Mouse (Mus musculus) megakaryocyte, embryonic 14.5 days (primary cell): ENCODE results near the gene Adamts20. TPM values are rescaled to one million over a fixed set of nuclear protein-coding genes. Genes with fewer than 3 reads are reported as not detected.

ENCODE experiments used
- H3K27me3 ChIP-seq: replicated peaks from 2 replicates; pipeline ENCODE3; 2012; ENCODE audit warnings: inconsistent platforms
- H3K36me3 ChIP-seq: replicated peaks from 2 replicates; pipeline ENCODE3; 2012; ENCODE audit warnings: low read length, inconsistent platforms, mixed read lengths
- H3K4me1 ChIP-seq: 2 replicates; pipeline ENCODE4 v1.6.1; 2012; ENCODE audit warnings: inconsistent platforms
- H3K4me3 ChIP-seq: replicated peaks from 2 replicates; pipeline ENCODE3; 2012; ENCODE audit warnings: moderate library complexity, mild to moderate bottlenecking, inconsistent platforms
- H3K9me3 ChIP-seq: 2 replicates; pipeline ENCODE4 v1.6.1; 2012; ENCODE audit warnings: inconsistent platforms
- FLI1 ChIP-seq: IDR thresholded peaks from 2 replicates; pipeline ENCODE4 v1.6.1; 2012; ENCODE audit warnings: low read length, inconsistent platforms, mixed read lengths
- GATA1 ChIP-seq: IDR thresholded peaks from 3 replicates; pipeline ENCODE4 v1.6.1; 2012; ENCODE audit warnings: mixed read lengths, low read length, inconsistent platforms, borderline replicate concordance
- polyA plus RNA-seq: library from polyadenylated mRNA; stranded (reverse); fragments of >175 nt; gene quantifications from 2 replicates; pipeline ENCODE4 v1.2.3, GENCODE M21; 2012; ENCODE audit warnings: low replicate concordance; ENCODE audit not compliant: insufficient read depth

Adamts20 gene
- polyA plus RNA-seq, 1 experiment, result 0.39 TPM

GRCm38 (mm10) chr15:94259497-94259896, 205.7 kb downstream of the Adamts20 start:
- no peaks in the 10 kb centered on the region for H3K27me3 ChIP-seq
- no peaks in the 10 kb centered on the region; the same call in 1 of the 2 replicates for H3K4me1 ChIP-seq
- no peak for TF ChIP-seq FLI1
- TF ChIP-seq GATA1, result no peak
- H3K9me3 ChIP-seq, result no peaks in the 10 kb centered on the region
- no peak overlapping the region for H3K4me3 ChIP-seq
- no peaks in the 10 kb centered on the region for H3K36me3 ChIP-seq

GRCm38 (mm10) chr15:94255538-94255937, 209.7 kb downstream of the Adamts20 start:
- H3K9me3 ChIP-seq, result no peaks in the 10 kb centered on the region
- TF ChIP-seq FLI1 (no peak), GATA1 (no peak)

GRCm38 (mm10) chr15:94254861-94255516, 210.2 kb downstream of the Adamts20 start:
- Histone ChIP-seq H3K27me3 (no peaks in the 10 kb centered on the region), H3K36me3 (no peaks in the 10 kb centered on the region), H3K9me3 (no peaks in the 10 kb centered on the region), H3K4me1 (no peaks in the 10 kb centered on the region), H3K4me3 (no peak overlapping the region)
- TF ChIP-seq GATA1, result no peak
- TF ChIP-seq FLI1, result no peak

More at GRCm38 (mm10) chr15:94255538-94255937, 209.7 kb downstream of the Adamts20 start:
- Histone ChIP-seq H3K27me3 (no peaks in the 10 kb centered on the region), H3K4me1 (no peaks in the 10 kb centered on the region), H3K36me3 (no peaks in the 10 kb centered on the region), H3K4me3 (no peak overlapping the region)

- Histone ChIP-seq H3K27me3 (no peaks in the 10 kb centered on the region), H3K36me3 (no peaks in the 10 kb centered on the region), H3K9me3 (no peaks in the 10 kb centered on the region), H3K4me3 (no peak overlapping the region), H3K4me1 (no peaks in the 10 kb centered on the region)
- TF ChIP-seq GATA1 (no peak), FLI1 (no peak)
Observed at GRCm38 (mm10) chr15:94254091-94254860, 210.9 kb downstream of the Adamts20 start.

- Histone ChIP-seq H3K4me1 (no peaks in the 10 kb centered on the region), H3K27me3 (no peaks in the 10 kb centered on the region), H3K36me3 (no peaks in the 10 kb centered on the region), H3K4me3 (no peak overlapping the region), H3K9me3 (no peaks in the 10 kb centered on the region)
- TF ChIP-seq GATA1 (no peak), FLI1 (no peak)
Observed at GRCm38 (mm10) chr15:94252962-94253712, 212.1 kb downstream of the Adamts20 start.

GRCm38 (mm10) chr15:94249766-94250165, 215.5 kb downstream of the Adamts20 start:
- no peak overlapping the region for H3K4me3 ChIP-seq
- no peaks in the 10 kb centered on the region for H3K9me3 ChIP-seq
- H3K4me1 ChIP-seq, result no peaks in the 10 kb centered on the region
- TF ChIP-seq GATA1 (no peak), FLI1 (no peak)
- H3K27me3 ChIP-seq, result no peaks in the 10 kb centered on the region
- H3K36me3 ChIP-seq, result no peaks in the 10 kb centered on the region

GRCm38 (mm10) chr15:94248386-94248785, 216.8 kb downstream of the Adamts20 start:
- no peak for TF ChIP-seq FLI1
- TF ChIP-seq GATA1, result no peak
- H3K36me3 ChIP-seq, result no peaks in the 10 kb centered on the region
- H3K4me1 ChIP-seq, result no peaks in the 10 kb centered on the region
- H3K4me3 ChIP-seq, result no peak overlapping the region
- no peaks in the 10 kb centered on the region for H3K9me3 ChIP-seq
- H3K27me3 ChIP-seq, result no peaks in the 10 kb centered on the region

GRCm38 (mm10) chr15:94246669-94247068, 218.5 kb downstream of the Adamts20 start:
- H3K36me3 ChIP-seq, result no peaks in the 10 kb centered on the region
- H3K4me1 ChIP-seq, result no peaks in the 10 kb centered on the region
- no peaks in the 10 kb centered on the region for H3K27me3 ChIP-seq
- no peak for TF ChIP-seq FLI1
- no peak for TF ChIP-seq GATA1
- no peak overlapping the region for H3K4me3 ChIP-seq
- no peaks in the 10 kb centered on the region for H3K9me3 ChIP-seq

- no peaks in the 10 kb centered on the region for H3K4me1 ChIP-seq
- TF ChIP-seq FLI1 (no peak), GATA1 (no peak)
- H3K27me3 ChIP-seq, result no peaks in the 10 kb centered on the region
- no peaks in the 10 kb centered on the region for H3K9me3 ChIP-seq
- H3K36me3 ChIP-seq, result no peaks in the 10 kb centered on the region
- H3K4me3 ChIP-seq, result no peak overlapping the region
Observed at GRCm38 (mm10) chr15:94244336-94244735, 220.9 kb downstream of the Adamts20 start.

- Histone ChIP-seq H3K4me1 (no peaks in the 10 kb centered on the region), H3K27me3 (no peaks in the 10 kb centered on the region), H3K36me3 (no peaks in the 10 kb centered on the region), H3K9me3 (no peaks in the 10 kb centered on the region), H3K4me3 (no peak overlapping the region)
- TF ChIP-seq GATA1, result no peak
- TF ChIP-seq FLI1, result no peak
Observed at GRCm38 (mm10) chr15:94242133-94242532, 223.1 kb downstream of the Adamts20 start.
